Mouse (Mus musculus) thymus, adult 2 months (tissue): ENCODE measurements around the gene Mif. TPM values are rescaled to one million over a fixed set of nuclear protein-coding genes. Genes with fewer than 3 reads are reported as not detected.

Experiments used
- DNase-seq: peaks from one replicate; pipeline ENCODE4 v3.0.0; 2021
- H3K27ac ChIP-seq: fragments of 200-500 bp; 2 replicates; pipeline ENCODE4 v1.5.1; 2012; ENCODE audit warnings: low read length, control low read depth; ENCODE audit not compliant: control insufficient read depth, insufficient read depth
- H3K27me3 ChIP-seq: fragments of 200-500 bp; 2 replicates; pipeline ENCODE4 v1.6.1; 2012; ENCODE audit warnings: mild to moderate bottlenecking, low read length, moderate library complexity, mixed read lengths; ENCODE audit not compliant: control insufficient read depth, insufficient read depth
- H3K36me3 ChIP-seq: fragments of 200-500 bp; 2 replicates; pipeline ENCODE4 v1.6.1; 2012; ENCODE audit warnings: mild to moderate bottlenecking, low read length, moderate library complexity; ENCODE audit not compliant: control insufficient read depth, insufficient read depth
- H3K4me1 ChIP-seq: fragments of 200-500 bp; replicated peaks from 2 replicates; pipeline ENCODE4 v1.6.1; 2012; ENCODE audit warnings: low read length; ENCODE audit not compliant: control insufficient read depth, insufficient read depth
- H3K4me3 ChIP-seq: fragments of 200-500 bp; 2 replicates; pipeline ENCODE4 v1.5.1; 2012; ENCODE audit warnings: mild to moderate bottlenecking, low read length, control low read depth, moderate library complexity; ENCODE audit not compliant: control insufficient read depth, insufficient read depth
- CTCF ChIP-seq: fragments of 200-500 bp; IDR thresholded peaks from 2 replicates; pipeline ENCODE4 v1.5.1; 2012; ENCODE audit warnings: mild to moderate bottlenecking, control low read depth, low read length, moderate library complexity, borderline replicate concordance; ENCODE audit not compliant: control insufficient read depth, poor library complexity, insufficient read depth; ENCODE audit errors: extremely low read depth
- POLR2A ChIP-seq: fragments of 200-500 bp; IDR thresholded peaks from 2 replicates; pipeline ENCODE4 v1.6.1; 2012; ENCODE audit warnings: mild to moderate bottlenecking, low read length, control low read depth, moderate library complexity; ENCODE audit not compliant: control insufficient read depth, poor library complexity, insufficient read depth; ENCODE audit errors: extremely low read depth
- WGBS: fragments of 180-500 bp; shearing (Covaris S2); methylation state at CpG from one replicate; pipeline ENCODE4 v1.1.7; 2018; 5-methylcytosine and 5-hydroxymethylcytosine counted together
- polyA plus RNA-seq: library from polyadenylated mRNA; depleted of rRNA; stranded (reverse); fragments of >200 nt; gene quantifications from 2 replicates; pipeline ENCODE4 v1.2.3, GENCODE M21; 2012

Gene Mif
- polyA plus RNA-seq, 1 experiment, result 1,833 TPM

DNA sequence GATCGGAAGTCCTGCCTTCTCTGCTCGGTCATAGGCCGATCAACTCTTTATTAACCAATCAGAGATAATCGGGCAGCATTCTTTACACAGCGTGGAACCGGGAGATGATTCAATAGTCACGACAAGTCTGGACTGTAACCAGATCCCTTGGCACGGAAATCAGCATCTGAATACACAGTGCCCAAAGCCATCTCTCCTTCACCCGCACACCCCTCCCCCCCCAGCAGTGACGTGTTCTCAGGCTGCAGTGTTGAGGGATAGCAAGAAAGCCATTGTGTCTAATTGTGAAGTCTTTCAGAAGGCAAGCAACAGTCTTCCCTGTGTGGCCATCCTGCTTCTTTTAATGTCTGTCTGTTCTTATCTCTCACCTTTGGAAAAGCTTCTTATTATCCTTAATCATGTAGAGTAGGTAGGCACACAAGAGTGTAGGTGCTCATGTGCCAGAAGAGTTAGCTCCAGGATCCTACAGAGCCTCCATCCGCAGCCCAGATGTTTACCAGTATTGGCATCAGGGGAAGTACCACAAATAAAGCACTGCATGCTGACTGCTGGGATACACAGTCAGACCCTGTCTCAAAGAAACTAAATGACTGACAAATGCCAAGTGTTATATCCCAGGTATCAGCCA lies 13.0 kb upstream of the Mif start:
- Histone ChIP-seq H3K4me3 (peak overlapping the region; percentile 23), H3K27ac (no peak overlapping the region), H3K27me3 (no peaks in the 10 kb centered on the region), H3K4me1 (peaks cover 4% of the 10 kb centered on the region), H3K36me3 (no peaks in the 10 kb centered on the region)
- DNase-seq, result no peak
- TF ChIP-seq CTCF (no peak), POLR2A (no peak)
- 12% methylated on average over 11 of the region's 11 CpGs for WGBS

DNA sequence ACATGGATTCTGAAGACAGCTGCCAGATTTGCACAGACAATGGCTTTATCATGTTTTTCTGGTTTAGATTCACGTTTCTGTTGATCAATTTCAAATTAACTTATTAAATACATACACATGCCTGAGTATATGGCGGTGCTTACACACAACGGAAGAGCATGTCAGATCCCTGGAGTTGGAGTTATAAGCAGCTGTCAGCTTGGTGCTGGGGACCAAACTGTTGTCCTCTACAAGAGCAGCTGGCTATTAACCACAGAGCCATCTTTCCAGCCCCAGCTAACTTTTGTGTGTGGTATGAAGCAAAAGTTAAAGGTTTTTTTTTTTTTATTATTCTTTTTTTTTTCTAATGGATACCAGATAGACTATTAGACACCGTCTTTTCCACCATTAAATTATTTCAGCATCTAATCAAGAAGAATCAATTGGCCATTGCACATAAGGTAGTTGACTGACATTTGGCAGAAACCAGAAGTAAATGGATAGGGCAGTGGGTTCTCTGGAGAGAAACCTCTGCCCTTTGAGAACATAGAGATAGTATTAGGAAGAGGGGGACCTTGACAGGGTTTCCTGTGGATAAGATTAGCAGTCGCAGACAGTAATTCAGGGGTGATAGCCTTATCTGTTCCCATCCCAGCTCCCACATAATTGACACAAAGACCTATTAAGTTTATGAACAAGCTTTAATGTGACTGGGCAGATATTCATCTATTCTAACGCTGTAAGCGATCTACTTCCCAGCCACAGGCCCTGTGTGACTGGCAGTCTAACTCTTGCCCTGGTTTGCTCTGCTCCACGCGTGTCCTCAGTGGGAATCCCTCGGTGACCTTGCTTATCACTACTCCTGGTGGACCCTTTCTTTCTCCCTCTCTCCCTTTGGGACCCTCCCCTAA lies 12.2 kb upstream of the Mif start:
- Histone ChIP-seq H3K4me1 (peaks cover 4% of the 10 kb centered on the region), H3K36me3 (no peaks in the 10 kb centered on the region), H3K27ac (no peak overlapping the region), H3K27me3 (no peaks in the 10 kb centered on the region), H3K4me3 (peak overlapping the region; percentile 23; the same call in 1 of the 2 replicates)
- no peak for DNase-seq
- WGBS, result 50% methylated on average over 10 of the region's 10 CpGs
- TF ChIP-seq CTCF, result no peak
- no peak for TF ChIP-seq POLR2A

DNA sequence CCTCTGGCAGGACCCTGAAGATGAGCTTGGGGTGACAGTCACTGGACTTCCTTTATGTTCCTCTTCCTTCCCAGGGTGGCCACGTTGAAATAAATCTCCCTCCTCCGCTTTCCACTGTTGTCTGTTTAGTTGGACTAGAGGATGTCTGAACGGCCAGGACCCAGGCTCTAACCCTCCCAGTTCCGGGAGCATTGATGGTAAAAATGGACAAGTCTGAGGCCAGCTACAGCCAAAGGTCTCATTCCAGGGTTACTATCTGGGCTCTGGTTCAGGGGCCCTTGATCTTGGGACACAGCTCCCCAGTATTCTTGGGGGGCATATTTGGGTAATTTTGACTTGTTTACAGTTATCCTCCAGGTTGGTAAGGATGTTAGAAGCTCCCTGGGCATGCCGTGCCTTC lies 1.5 kb upstream of the Mif start:
- H3K4me3 ChIP-seq, result no peak overlapping the region
- no peak overlapping the region for H3K27ac ChIP-seq
- H3K36me3 ChIP-seq, result no peaks in the 10 kb centered on the region
- no peak for DNase-seq
- H3K4me1 ChIP-seq, result peaks cover 10% of the 10 kb centered on the region
- TF ChIP-seq CTCF, result no peak
- no peak for TF ChIP-seq POLR2A
- WGBS, result 85% methylated on average over 5 of the region's 5 CpGs
- no peaks in the 10 kb centered on the region for H3K27me3 ChIP-seq

DNA sequence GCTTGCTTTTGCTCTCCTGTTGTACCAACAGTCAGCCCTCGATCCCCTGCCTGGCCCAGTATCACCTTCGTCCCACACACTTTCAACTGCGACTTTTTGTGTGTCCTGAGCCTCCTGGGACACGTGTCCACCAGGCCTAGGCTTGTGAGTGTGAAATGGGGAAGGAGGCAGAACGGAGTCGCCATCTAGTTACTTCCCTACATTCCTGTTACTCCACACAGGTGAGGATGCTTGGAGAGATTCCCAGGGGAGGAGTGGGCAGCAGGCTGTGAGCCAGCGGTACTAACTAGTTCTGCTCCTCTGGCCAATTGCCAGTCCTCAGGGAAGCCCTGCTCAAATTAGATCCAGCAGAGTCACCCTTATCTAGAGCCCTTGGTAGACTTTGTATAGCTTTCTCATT lies 706 bp upstream of the Mif start:
- TF ChIP-seq CTCF (no peak), POLR2A (no peak)
- peaks cover 10% of the 10 kb centered on the region for H3K4me1 ChIP-seq
- no peak overlapping the region for H3K4me3 ChIP-seq
- H3K36me3 ChIP-seq, result no peaks in the 10 kb centered on the region
- H3K27me3 ChIP-seq, result no peaks in the 10 kb centered on the region
- DNase-seq, result no peak
- WGBS, result 78% methylated on average over 7 of the region's 7 CpGs
- no peak overlapping the region for H3K27ac ChIP-seq

DNA sequence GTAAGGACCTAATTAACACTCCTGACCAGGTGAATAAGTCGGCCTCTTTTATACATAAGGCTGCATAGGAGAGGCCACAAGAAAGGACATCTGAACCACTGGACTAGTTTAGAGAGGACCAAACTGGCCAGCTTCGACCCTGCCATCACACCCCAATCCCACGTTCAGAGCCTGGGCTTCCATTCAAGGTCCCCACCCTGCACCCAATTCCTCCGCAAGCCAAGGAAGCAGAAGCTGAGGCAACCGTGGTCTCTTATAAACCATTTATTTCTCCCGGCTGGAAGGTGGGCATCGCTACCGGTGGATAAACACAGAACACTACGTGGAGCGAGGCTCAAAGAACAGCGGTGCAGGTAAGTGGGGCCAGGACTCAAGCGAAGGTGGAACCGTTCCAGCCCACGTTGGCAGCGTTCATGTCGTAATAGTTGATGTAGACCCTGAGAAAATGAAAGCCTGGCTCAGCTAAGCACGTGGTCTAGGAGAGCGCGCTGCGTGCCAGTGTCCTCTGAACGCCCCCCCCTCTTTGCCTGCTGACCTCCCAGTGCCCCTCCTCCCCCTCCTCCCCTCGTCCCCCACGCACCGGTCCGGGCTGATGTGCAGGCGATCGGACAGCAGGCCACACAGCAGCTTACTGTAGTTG lies 813 bp downstream of the Mif start:
- Histone ChIP-seq H3K27me3 (no peaks in the 10 kb centered on the region), H3K36me3 (no peaks in the 10 kb centered on the region), H3K4me3 (peak overlapping the region; percentile 84), H3K4me1 (peaks cover 10% of the 10 kb centered on the region), H3K27ac (no peak overlapping the region)
- TF ChIP-seq POLR2A, result no peak
- TF ChIP-seq CTCF, result no peak
- WGBS, result 5% methylated on average over 27 of the region's 27 CpGs
- DNase-seq, result no peak

DNA sequence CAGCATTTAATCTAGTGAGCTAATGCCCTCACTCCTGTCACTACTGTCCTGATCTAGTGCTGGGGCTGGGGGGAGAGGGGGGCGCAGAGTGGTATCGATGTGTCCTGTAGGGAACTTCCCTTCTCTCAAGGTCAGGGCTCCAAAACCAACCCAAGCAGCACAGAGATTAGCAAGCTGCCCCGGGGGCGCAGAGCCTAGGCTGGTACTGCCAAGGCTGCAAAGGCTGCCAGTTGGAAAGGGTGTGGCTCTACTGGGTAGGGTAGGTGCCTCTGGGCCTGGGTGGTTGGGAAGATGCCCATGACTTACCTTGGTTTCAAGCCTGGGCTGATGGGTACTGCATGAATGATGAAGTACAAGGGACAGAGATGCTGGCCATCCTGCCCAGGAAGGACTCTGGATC lies 2.4 kb downstream of the Mif start:
- peaks cover 10% of the 10 kb centered on the region for H3K4me1 ChIP-seq
- H3K36me3 ChIP-seq, result no peaks in the 10 kb centered on the region

More for the DNA sequence above, 2.4 kb downstream of the Mif start:
- 97% methylated on average over 4 of the region's 4 CpGs for WGBS
- DNase-seq, result no peak
- no peak for TF ChIP-seq POLR2A
- no peak for TF ChIP-seq CTCF
- H3K27ac ChIP-seq, result no peak overlapping the region
- no peak overlapping the region for H3K4me3 ChIP-seq
- no peaks in the 10 kb centered on the region for H3K27me3 ChIP-seq
